Comparison of ENCODE assay signal across 8 mouse cellular contexts in the genomic region with DNA sequence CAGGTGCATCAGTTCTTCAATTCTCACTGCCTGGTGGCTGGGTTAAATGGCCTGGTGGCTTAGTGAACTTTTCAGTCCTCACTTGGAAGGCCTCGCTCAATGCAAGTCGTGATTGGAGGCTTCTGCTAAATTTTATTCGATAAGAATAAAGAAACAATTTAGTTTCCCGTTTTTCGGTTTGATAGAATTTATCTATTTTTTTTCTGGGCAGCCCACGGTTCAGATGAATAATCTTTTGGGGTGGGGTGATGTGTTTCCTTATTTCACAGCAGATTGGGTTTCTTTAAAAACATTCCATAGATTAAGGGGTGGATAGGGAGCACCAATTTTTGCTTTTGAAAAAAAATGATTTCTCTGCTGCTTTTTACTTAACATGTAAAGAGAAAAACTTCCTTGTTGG. TPM values are rescaled to one million over a fixed set of nuclear protein-coding genes. Genes with fewer than 3 reads are reported as not detected.
A peak's percentile ranks its signal among the peaks of the same experiment; 100 is the strongest.
DNase-seq lines count a peak whose midpoint lies in the region; ATAC-seq and TF ChIP-seq lines count a peak whose summit lies in the region.

No protein-coding gene starts in this region.

- no peak overlapping the region for H3K27ac ChIP-seq in heart, embryonic 15.5 days
- H3K27ac ChIP-seq in ES-E14 (ENCODE audit: insufficient read depth, low read depth, low read length, poor library complexity, severe bottlenecking), result no peak overlapping the region
- H3K27ac ChIP-seq in forebrain, embryonic 16.5 days (ENCODE audit: low read length), result peak overlapping the region; percentile 88
- 0 out of 2 replicates have a peak overlapping the region, but pooled peaks have one; percentile 19 for H3K27ac ChIP-seq in liver, postnatal 0 days (ENCODE audit: low read depth)

- in situ Hi-C loops in ES-E14 (cut with MboI; ENCODE audit: low sequenced_read_pairs in 2 of 2, unreplicated experiment in 2 of 2), result no loop called here

- 38% methylated on average over 6 of the region's 6 CpGs for WGBS in heart, embryonic 15.5 days
- WGBS in forebrain, embryonic 16.5 days, result 39% methylated on average over 6 of the region's 6 CpGs
- WGBS in liver, postnatal 0 days (ENCODE audit: insufficient replicate concordance), result 30% methylated on average over 6 of the region's 6 CpGs

- no peak for DNase-seq in heart, adult 18-20 months
- no peak for DNase-seq in ES-E14 (ENCODE audit: low read depth, low spot score)
- DNase-seq in liver, postnatal 0 days, result no peak
- DNase-seq in adrenal gland, postnatal 36 days, result no peak
- no peak for DNase-seq in retina, embryonic 14.5 days (ENCODE audit: low spot score)
- DNase-seq in cerebellum, postnatal 36 days, result no peak

- peaks cover 11% of the 10 kb centered on the region for H3K4me1 ChIP-seq in heart, embryonic 15.5 days (replicated peaks)
- 0 out of 4 replicates have a peak, but pooled peaks cover 0 to 2% of the 10 kb centered on the region in 2 experiments for H3K4me1 ChIP-seq in ES-E14 (ENCODE audit: control insufficient read depth in 2 of 2, insufficient read depth in 2 of 2, low read length in 2 of 2, poor library complexity in 1 of 2)
- peaks cover 10% of the 10 kb centered on the region for H3K4me1 ChIP-seq in forebrain, embryonic 16.5 days (replicated peaks; ENCODE audit: control insufficient read depth, insufficient read depth, low read length)
- peaks cover 6% of the 10 kb centered on the region for H3K4me1 ChIP-seq in liver, postnatal 0 days (ENCODE audit: insufficient read depth)

- H3K36me3 ChIP-seq in heart, embryonic 15.5 days, result no peaks in the 10 kb centered on the region; the same call in 1 of the 2 replicates
- no peaks in the 10 kb centered on the region for H3K36me3 ChIP-seq in ES-E14 (ENCODE audit: control insufficient read depth, insufficient read depth, low read length, poor library complexity, severe bottlenecking)
- no peaks in the 10 kb centered on the region for H3K36me3 ChIP-seq in forebrain, embryonic 16.5 days (ENCODE audit: control insufficient read depth, insufficient read depth)
- H3K36me3 ChIP-seq in liver, postnatal 0 days (replicated peaks; ENCODE audit: insufficient read depth, low read length), result no peaks in the 10 kb centered on the region

- peak overlapping the region; percentile 68 for H3K4me3 ChIP-seq in heart, embryonic 15.5 days
- peak overlapping the region; percentile 77 to 80 for H3K4me3 ChIP-seq in ES-E14 (ENCODE audit: insufficient read depth in 1 of 2, low read depth in 1 of 2, low read length in 2 of 2, poor library complexity in 1 of 2, severe bottlenecking in 1 of 2)
- peak overlapping the region; percentile 68 for H3K4me3 ChIP-seq in forebrain, embryonic 16.5 days (replicated peaks; ENCODE audit: low read length)
- peak overlapping the region; percentile 65 for H3K4me3 ChIP-seq in liver, postnatal 0 days (ENCODE audit: low read depth, low read length)

- peak overlapping the region; percentile 59 for H3K9ac ChIP-seq in heart, embryonic 15.5 days
- peak overlapping the region; percentile 89 for H3K9ac ChIP-seq in ES-E14 (ENCODE audit: insufficient read depth, low read depth, low read length, poor library complexity, severe bottlenecking)
- peak overlapping the region; percentile 68 for H3K9ac ChIP-seq in forebrain, embryonic 16.5 days (replicated peaks; ENCODE audit: low read depth, low read length)
- peak overlapping the region; percentile 70 for H3K9ac ChIP-seq in liver, postnatal 0 days (replicated peaks)

- TF ChIP-seq CTCF in liver, postnatal 0 days (IDR thresholded peaks at IDR 0.05; ENCODE audit: low read depth), result no peak

- no peak for TF ChIP-seq EP300 in liver, postnatal 0 days (IDR thresholded peaks at IDR 0.05; ENCODE audit: low read depth)

- no peaks in the 10 kb centered on the region for H3K27me3 ChIP-seq in heart, embryonic 15.5 days
- H3K27me3 ChIP-seq in forebrain, embryonic 16.5 days (replicated peaks; ENCODE audit: control insufficient read depth, insufficient read depth, low read length), result no peaks in the 10 kb centered on the region
- H3K27me3 ChIP-seq in liver, postnatal 0 days (ENCODE audit: insufficient read depth, low read length), result no peaks in the 10 kb centered on the region

- ATAC-seq in heart, embryonic 15.5 days (replicated peaks; ENCODE audit: insufficient number of reproducible peaks, insufficient read depth, low FRiP score, low read depth), result no peak
- no peak for ATAC-seq in forebrain, embryonic 16.5 days
- ATAC-seq in liver, postnatal 0 days, result no peak

- H3K9me3 ChIP-seq in heart, embryonic 15.5 days (replicated peaks), result no peaks in the 10 kb centered on the region
- H3K9me3 ChIP-seq in ES-E14 (ENCODE audit: control insufficient read depth, insufficient read depth, low read depth, low read length), result no peaks in the 10 kb centered on the region
- no peaks in the 10 kb centered on the region for H3K9me3 ChIP-seq in forebrain, embryonic 16.5 days (ENCODE audit: control insufficient read depth, low read length)
- no peaks in the 10 kb centered on the region for H3K9me3 ChIP-seq in liver, postnatal 0 days (ENCODE audit: low read length)

- H3K4me2 ChIP-seq in heart, embryonic 15.5 days, result peak overlapping the region; percentile 74
- peak overlapping the region; percentile 70 for H3K4me2 ChIP-seq in forebrain, embryonic 16.5 days (ENCODE audit: low read length)
- peak overlapping the region; percentile 89 for H3K4me2 ChIP-seq in liver, postnatal 0 days (ENCODE audit: low read depth, low read length)

TF ChIP-seq in ES-E14, 5 proteins besides CTCF, POLR2A, EP300 and RAD21:
- no peak for TF ChIP-seq CHD2 (IDR thresholded peaks at IDR 0.05; ENCODE audit: low read depth, low read length)
- no peak for TF ChIP-seq ZC3H11A (IDR thresholded peaks at IDR 0.05; ENCODE audit: borderline replicate concordance, low read depth, low read length)
- no peak for TF ChIP-seq HCFC1 (IDR thresholded peaks at IDR 0.05; ENCODE audit: borderline replicate concordance, insufficient read depth, low read length)
- TF ChIP-seq ZNF384 (IDR thresholded peaks at IDR 0.05; ENCODE audit: low read depth, low read length), result no peak
- TF ChIP-seq MAFK (IDR thresholded peaks at IDR 0.05; ENCODE audit: insufficient read depth, low read depth, low read length), result no peak

RNA-seq across cellular contexts. Expression of gene Thnsl1, which starts 0.8 kb away (rescaled TPM):
- 6.1 and 6.3 TPM in 2 replicates for polyA plus RNA-seq in heart, embryonic 15.5 days (2015; fragmentation: Nextera tagmentation; extraction: Ambion mirVana)
- 1 to 10 TPM; 7.5 to 8.8 TPM for total RNA-seq in heart, adult 18-20 months (2021)
- 7.3 and 9.4 TPM in 2 replicates for total RNA-seq in ES-E14 (2012; rRNA removed)
- polyA plus RNA-seq in forebrain, embryonic 16.5 days (2015; fragmentation: Nextera tagmentation; extraction: Ambion mirVana), result 25.4 and 28.8 TPM in 2 replicates
- polyA plus RNA-seq in liver, postnatal 0 days (2015; fragmentation: Nextera tagmentation; extraction: Ambion mirVana), result 2.0 and 2.1 TPM in 2 replicates
- 1 to 10 TPM; 4.6 to 8.9 TPM for total RNA-seq in adrenal gland, postnatal 36 days (2021)

RNA-seq across cellular contexts. Expression of gene Enkur, which starts 1.1 kb away (rescaled TPM):
- 1.2 and 2.6 TPM in 2 replicates for polyA plus RNA-seq in heart, embryonic 15.5 days (2015; fragmentation: Nextera tagmentation; extraction: Ambion mirVana)
- under 1 TPM; 0.37 to 0.87 TPM for total RNA-seq in heart, adult 18-20 months (2021)
- total RNA-seq in ES-E14 (2012; rRNA removed), result 0.31 TPM in 1 of 2 replicates, not detected in the other
- polyA plus RNA-seq in forebrain, embryonic 16.5 days (2015; fragmentation: Nextera tagmentation; extraction: Ambion mirVana), result 2.7 and 3.4 TPM in 2 replicates
- polyA plus RNA-seq in liver, postnatal 0 days (2015; fragmentation: Nextera tagmentation; extraction: Ambion mirVana), result 0.14 and 0.19 TPM in 2 replicates
- total RNA-seq in adrenal gland, postnatal 36 days (2021), result under 1 TPM; 0.63 TPM

Comparison
In these comparisons a context has a peak if more than half of its experiments do, and no peak if none do; other contexts are left out.
1. H3K27ac ChIP-seq: peak in forebrain, embryonic 16.5 days (single experiment) and liver, postnatal 0 days (single experiment); none in heart, embryonic 15.5 days (single experiment) and ES-E14 (single experiment).
2. Peak in every context shown above with its lines, with median percentiles within 50 percentile points of each other: H3K4me2 ChIP-seq, H3K4me3 ChIP-seq and H3K9ac ChIP-seq.